Mouse (Mus musculus) mesoderm, embryonic 11.5 days (tissue): ENCODE data around the gene Acsf3.

Source experiments
- DNase-seq: peaks from one replicate; pipeline ENCODE4 v3.0.0-alpha.2; 2012; ENCODE audit warnings: low read depth, low spot score

The Acsf3 gene

DNA sequence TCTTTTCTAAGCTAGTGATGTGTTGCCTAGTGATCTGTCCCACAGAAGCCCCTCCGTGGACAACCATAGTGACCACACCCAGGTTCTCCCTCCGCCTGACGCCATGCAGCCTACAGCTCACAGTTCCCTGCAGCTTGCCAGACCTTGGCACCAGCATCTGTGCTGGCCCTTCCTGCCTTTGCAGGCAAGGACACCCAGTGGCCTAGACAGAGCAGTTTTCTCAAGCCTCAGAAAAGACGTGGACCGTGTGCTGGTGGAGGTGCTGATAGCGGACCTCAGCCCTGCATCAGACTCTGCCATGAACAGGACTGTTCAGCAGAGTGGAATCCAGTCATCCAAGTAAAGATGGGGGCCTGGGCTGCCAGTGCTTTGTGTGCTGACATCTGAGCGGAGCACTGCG, 35.1 kb downstream of the Acsf3 start:
- DNase-seq: no peak

DNA sequence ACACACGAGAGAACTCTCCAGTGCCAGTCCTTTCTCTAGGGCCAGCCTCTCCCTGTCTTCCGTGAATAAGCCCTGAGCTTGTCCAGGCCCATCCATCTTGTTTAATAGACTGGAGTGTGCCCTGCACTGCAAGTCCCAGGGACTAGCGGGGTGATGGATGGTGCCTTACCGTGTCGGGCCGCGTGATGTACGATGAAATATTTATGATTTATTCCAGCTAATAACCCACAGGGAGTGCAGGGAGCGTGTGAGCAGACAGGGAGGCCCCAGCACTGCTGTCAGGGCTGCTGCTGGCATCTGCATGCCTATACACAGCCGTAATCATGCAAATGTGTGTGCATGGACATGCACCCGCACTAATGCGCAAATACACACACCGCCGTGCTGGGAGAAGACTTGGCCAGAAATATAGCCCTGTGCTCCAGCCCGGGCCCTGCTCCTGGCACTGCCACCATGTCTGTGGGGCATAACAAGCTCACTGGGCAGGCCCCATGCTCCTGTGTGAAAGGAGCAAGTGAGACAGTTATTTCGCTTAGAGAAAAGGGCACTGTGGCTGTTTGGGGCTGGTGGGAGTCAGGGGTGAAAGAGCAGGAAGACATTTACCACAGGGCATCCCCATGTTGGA, 36.7 kb downstream of the Acsf3 start:
- peak; percentile 62 for DNase-seq

DNA sequence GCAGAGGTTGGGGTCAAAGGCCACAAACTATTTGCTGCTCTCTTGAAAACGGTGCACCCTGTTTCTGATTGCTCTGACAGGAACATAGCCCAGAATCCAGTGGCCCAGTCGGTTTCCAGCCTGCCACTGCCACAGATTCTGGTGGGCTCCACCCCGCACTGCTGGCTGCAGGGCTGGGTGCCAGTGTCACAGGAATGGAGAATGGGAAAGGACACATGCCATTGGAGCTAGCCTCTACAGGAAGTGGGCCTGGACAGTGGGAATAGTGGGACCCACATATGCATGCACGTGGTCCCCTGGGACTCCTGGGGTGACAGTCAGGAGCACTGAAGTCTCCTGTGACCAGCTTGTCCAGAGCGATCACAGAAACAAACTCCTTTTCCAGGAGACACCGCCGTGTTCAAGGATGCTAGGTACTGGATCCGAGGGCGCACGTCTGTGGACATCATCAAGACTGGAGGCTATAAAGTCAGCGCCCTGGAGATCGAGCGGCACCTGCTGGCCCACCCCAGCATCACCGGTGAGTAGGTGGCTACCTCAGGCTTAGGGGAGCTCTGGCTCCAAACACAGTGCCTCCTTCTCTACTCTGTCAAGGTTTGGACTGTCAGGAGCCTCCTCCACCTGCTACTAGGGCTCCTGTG, 37.4 kb downstream of the Acsf3 start:
- DNase-seq: no peak

DNA sequence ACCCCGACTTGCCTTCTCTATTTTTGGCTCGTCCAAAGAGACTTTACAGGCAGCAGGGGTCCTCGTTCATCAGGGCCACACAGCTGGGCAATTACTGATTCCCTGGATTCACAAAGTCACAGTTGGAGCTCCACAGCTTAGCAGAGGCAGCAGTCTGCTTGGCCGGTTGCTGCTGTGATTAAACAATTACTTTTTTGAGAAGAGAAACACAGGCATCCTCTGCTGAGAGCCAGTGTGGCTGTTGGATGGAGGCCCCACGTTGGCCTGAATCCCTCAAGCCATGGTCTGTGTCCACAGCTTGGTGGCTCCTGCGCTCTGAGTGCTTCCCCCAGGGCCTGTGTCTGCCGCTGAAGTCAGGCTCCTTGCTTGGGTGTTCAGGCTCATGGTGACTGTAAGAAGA, 39.3 kb downstream of the Acsf3 start:
- no peak for DNase-seq

DNA sequence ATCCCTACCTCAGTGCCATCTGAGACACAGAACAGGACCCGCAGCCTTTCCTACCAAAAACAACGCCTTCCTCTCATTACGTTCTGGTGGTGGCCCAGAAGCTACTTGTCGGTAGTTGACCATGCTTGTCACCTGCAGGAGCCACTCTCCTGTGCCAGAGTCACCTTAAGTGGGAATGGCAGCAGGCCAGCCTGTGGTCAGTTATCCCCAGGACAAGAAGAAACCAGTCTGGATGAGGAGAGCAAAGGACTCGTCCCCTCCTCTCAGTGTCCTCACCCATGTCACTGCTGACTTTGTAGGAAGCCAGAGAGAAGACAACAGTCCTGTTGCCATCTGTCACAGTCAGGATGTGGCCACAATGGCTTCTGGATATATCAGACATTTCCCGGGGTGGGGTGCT, 41.7 kb downstream of the Acsf3 start:
- DNase-seq: no peak

DNA sequence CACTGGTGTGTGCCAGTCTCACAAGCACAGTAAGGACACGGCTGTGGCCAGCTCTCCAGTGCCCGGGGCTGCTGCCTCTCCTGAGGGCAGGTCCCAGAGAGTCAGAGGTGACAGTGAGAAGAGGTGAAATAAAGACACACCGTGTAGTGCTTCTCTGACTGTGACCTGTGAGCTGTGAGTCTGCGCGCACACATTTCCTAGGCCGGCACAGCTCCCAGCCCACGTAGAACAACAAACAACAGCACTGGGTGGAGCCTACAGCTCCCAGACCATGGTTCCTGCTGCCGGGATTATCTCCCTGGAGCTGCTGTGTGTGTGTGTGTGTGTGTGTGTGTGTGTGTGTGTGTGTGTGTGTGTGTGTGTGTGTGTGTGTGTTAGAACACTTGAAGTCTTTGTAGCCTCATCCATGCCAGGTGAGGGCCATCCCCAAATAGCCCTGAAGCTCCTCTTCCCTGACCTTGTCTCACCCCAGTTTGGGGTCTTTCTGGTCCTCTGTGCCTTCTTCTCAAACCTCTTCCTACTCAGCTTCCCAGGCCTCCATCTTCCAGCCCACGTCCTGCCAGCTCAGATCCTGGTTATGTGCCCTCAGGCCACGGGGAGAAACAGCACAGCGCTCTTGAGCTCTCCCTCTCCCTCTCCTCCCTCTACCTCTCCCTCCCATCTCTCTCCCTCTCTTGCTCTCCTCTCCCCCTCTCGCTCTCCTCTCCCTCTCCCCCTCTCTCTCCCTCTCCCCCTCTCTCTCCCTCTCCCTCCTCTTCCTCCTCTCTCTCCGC, 42.6 kb downstream of the Acsf3 start:
- no peak for DNase-seq

DNA sequence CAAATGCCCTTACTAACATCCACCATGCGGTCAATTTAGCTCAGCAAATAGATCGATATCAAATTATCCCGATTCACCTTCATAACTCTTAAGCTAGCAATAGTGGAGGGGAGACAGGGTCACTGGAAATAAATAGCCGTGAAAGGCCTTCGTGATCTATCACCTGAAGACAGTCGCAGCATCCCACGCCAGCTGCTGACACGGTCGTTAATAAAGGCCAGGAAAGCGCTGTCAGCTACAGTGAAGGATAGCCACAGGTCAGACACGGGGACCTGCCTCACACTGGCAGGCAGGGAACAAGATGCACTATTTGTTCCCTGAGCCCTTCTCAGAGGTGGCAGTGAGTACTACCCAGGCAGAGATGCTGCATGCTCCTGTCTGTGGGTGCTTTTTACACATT, 44.5 kb downstream of the Acsf3 start:
- DNase-seq: peak; percentile 64

DNA sequence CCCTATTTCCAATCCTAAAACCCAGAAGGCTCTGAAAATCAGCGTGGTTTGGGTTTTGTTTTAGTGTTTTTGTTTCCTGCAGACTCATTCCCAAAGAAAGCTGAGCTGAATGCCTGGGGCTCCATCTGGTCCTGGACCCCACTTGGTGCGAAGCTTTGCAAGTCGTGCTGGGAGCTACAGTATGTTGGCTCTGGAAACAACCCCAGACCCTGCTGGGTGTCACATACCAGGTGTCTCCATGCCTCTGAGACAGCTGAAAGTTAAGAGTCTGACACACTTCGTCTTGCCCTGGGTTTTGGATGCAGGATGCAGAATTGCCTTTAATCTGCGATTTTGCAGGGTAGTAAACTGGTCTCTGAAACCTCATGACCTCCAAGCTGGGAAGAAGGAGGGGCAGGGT, 49.3 kb downstream of the Acsf3 start:
- DNase-seq: no peak

DNA sequence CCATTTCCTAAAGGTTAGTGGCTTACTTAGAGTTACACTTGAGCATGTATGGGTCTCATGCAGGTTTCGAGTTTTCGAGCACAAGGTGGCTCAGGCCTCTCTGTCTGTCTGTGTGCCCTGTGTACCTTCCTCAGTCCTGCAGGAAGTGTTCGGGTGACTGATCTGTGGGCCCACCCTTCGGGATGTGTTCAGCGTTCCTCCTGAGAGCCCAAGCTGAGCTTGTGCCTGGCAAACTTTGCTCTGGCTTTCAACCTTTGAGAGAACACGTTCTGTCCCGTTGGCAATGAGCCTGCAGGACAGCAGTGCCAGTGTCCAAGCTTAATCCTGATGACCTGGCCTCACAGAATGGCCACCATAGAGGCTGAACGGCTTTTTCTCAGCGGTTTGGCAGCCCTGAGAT, 49.7 kb downstream of the Acsf3 start:
- DNase-seq: no peak

DNA sequence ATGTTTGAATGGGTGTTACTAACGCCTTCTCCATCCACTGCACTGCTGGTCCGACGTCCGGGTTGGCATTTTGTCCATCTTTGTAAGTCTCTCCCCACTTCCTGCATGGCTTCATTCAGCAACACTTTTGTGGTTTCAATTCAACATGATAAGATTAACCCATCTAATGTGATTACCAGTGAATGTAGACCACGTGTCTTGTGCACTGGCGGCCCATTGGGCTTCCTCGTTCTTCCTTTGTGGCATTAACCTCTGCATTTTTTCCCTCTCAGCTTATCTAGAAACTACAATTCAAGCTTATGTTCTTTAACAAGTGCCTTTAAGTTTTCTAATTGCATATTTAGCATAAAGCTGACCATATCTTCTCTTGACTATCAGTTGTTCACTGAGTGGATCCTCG, 50.1 kb downstream of the Acsf3 start:
- no peak for DNase-seq

DNA sequence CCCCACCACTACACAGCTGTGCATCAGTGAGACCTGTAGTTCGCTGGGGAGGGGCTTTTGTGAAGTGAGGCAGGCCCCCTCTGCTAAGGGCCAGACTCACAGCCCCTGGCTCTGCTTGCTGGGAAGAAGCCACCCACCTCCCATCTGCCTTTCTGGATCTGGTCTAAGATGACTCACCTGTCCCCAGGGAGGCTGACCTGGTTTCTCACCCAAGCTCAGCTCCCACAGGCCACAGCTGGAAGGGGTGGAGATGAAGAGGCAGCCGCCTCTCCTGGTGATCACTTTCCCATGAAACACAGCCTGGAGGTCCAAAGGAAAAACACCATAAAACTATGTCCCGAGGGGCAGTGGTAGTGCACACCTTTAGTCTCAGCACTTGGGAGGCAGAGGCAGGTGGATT, 54.1 kb downstream of the Acsf3 start:
- no peak for DNase-seq

DNA sequence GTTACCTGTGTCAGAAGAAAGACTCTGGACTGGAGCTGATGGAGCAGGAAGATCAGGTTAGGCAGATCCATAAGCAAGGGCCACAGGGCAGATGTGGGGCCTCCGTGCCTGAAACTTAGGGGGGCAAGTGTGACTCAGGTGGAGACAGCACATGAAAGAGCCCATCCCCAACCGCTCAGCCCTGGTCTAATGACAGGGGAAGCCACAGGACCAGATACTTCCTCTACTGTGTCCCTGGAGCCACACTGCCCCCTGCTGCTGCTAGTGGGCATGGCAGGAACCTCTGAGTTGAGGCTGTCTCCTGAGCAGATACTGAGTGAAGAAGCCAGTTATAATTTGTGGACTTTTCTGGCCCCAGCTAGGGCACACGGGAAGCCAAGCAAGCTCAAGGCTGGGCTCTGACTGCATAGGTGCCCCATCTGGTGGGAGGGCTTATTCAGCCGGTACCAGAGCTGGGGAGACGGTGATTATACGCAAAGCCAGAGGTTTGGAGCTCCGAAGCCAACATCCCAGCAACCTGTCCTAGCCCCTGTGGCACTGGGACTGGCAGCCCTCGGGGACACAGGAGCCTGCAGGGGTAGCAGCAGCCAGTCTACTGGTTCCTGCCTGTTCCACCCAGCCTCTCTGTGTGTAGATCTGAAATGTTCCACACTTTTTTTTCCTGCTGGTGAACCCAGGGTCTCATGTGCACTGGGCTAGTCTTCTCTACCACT, 55.2 kb downstream of the Acsf3 start:
- DNase-seq: peak; percentile 87

DNA sequence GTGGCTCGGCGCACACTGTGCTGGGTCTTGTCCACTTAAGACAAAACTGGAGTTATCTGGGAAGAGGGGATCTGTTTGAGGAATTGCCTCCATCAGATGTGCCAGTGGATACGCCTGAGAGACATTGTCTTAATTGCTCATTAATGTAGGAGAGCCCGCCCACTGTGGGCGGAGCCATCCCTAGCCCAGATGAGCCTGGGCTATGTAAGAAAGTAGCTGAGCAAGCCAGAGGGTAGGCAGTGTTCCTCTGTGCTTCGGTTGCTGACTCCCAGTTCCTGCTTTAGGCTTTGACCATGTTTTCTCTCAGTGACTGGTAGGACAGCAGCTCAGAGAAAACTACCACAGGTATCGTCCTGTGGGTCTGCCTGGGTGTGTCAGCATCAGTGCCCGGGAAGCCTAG, 59.1 kb downstream of the Acsf3 start:
- no peak for DNase-seq

DNA sequence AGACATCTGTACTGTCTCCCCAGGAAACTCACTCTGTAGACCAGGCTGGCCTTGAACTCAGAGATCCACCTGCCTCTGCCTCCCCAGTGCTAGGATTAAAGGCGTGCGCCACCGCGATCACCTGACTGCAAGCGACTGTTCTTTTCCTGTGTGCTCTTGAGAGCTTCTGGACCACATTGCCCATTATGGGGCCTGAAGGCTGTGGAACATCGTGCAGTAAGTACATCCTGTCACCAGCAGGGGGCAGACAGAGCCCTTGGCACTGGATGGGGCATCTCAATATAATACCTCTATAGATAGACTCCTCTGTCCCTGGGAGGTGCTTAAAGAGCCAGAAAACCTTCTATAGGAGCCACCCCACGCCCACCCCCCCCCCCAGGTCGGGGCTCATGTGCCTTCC, 59.7 kb downstream of the Acsf3 start:
- peak; percentile 86 for DNase-seq

DNA sequence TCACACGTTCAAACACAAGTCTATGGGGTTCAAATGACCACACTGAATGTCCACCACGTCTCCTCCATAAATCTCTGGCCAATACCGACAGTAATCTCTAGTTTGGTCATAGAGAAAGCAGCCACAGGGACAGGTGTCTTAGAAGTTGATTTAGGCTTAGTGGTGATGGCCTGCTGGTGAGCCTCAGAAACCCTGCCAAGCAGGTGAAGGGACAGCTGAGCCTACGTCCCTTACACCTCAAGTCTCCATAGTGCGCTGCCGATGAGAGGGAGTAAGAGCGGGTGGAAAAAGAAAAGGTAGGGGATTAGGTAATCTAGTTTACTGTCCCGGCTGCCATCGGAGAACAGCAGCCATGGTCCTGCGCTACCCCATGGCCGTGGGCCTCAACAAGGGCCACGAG, 60.9 kb downstream of the Acsf3 start:
- DNase-seq: no peak

DNA sequence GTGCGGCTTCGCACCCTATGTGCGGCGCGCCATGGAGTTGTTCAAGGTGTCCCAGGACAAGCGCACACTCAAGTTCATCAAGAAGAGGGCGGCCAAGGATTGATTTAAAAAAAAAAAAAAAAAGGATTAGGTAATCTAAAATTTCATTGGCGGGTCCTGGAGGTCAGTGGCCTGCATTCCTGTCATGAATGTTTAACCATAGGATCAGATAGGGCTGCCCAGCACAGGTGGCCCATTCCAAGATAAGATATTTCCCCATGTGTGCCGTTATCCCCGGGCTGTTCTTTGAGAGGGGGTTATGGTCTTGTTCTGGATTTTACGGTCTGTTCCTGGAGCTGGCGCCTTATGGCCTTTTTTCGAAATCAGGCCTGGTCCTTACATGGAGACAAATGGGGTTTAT, 61.4 kb downstream of the Acsf3 start:
- no peak for DNase-seq

DNA sequence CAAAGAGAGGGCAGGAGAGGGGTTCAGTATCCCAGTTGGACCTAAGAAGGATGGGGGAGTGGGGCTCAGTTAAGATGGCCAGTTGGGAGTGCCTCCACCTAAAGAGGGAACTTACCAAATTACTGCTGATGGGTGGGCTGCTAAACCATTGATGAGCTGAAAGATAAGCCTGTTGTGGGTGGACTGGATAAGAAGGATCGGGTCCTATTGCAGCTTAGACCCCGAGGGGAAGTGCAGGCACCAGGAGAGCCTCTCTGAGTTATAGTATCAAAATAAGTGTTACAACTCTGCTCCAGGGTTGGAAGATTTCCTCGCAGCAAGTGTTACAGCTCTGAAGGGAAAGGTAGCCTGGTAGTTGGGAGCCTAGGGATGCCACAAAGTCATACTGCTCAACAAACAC, 68.9 kb downstream of the Acsf3 start:
- no peak for DNase-seq

DNA sequence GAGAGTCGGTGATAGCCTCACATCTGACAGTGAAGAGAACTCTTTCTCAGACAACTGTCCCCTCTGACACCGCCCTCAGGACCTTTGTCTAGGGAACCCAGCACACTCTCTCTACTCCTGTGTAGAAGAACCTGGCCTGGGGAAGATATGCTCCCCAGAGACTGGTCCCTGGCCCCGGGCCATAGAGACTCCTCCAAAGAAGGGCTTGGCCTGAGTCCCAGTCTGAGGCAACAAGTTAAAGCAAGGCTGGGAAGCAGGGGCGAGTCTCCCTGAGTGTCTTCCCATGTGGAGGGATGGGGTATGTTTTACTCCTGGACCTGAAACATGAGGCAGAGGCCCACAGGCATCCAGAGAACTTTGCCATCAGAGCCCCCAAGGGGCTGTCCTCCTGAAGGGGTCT, 70.4 kb downstream of the Acsf3 start:
- no peak for DNase-seq

DNA sequence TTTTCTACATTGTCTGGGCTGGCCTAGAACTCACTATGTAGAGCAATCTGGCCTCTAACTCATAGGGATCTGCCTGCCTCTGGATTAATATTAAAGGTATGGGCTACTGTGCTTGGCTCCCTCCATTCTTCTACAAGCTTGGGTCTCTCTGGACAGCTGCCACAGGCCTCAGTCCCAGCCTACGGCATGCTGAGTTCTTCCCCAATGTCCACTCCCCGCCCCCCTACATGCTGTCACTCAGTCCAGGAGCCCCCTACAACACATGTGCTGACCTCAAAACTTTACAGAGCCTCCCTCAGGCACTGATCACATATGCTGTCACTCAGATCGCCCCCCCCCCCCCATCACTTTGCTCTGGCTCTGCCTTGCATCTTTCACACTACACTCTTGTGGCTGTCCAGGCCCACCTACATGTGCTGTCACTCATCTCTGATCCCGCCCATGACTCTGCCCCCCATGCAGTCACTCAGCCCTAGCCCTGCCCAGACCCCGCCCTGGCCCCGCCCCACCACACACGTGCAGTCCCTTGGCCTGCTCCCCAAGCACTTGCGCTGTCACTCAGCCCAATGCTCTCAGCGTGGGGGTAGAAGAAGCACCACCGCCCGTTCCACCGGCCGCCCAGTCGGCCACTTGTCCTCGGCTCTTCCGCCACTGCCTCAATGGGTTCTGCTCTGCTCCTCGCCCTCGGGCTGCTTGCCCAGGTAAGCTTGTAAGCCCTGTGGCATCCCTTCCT, 72.7 kb downstream of the Acsf3 start, which contains the start of gene Cdh15:
Gene Cdh15 (plus strand): TSS at position 138 of the 733 bp plus-strand sequence.
- peak; percentile 76 for DNase-seq

DNA sequence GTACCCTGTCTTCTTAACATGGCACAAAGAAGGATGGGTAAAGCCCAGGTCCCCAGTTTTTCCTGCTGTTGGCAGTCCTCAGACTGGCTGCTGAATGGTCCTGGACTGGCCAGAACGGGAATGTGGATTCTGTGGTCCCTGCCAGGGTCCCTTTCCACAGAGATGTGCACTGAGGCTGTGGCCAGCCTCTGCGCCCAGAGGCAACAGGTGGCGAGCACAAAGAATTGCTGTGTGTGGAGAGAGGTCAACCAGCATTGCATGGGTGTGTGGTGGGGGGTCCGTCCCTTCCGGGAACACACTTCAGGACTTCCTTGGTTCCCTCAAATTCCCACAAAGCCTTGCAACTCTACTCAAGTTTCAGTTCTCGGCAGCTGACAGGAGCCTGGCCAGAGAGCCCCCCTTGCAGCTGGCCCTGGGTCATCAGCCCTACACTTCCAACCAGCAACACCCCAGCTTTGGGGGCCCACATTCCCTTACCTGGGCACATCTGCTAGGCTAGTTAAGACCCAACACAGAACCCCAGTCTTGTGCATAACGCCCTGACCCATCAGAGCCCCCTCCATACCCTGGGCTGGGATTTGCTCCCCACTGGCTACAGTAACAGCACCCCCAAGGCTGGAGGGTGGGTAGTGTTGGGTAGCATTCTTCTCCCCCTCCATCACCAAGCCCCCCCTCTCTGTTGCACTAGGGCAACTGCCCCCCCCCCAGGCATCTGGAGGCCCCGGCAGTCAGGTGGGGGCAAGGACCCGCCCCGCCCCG, 74.0 kb downstream of the Acsf3 start:
- peak; percentile 20 for DNase-seq
